Mouse (Mus musculus) mesoderm, embryonic 11.5 days (tissue): ENCODE measurements at regions not wholly inside any gene's neighbourhood (a gene's known extent, or its start where the extent isn't known, plus 50 kb on each side); places are given as distances from the start of the nearest gene placed in this dataset.
A peak's percentile ranks its signal among the peaks of the same experiment; 100 is the strongest.

Source experiments
- DNase-seq: peaks from one replicate; pipeline ENCODE4 v3.0.0-alpha.2; 2012; ENCODE audit warnings: low read depth, low spot score

DNA sequence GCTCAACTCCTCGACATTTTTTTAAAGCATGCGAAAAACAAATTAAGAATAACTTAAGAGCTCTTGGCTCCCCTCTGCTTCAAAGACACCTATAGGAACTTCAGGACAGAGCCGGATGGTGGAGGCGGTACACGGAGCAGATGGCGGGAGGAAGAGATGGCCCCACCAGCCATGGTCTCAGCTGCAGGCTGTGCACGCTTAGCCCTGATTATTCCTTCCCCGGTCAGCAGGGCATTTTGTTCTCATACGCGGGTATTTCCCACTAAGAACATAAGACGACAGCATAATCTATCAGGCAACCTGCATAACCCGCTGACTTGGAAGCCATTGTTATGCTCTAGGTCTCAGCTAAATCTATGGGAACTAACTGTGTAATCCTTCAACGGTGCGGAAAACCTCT lies 544.8 kb upstream of the Mgmt start:
- DNase-seq = no peak

GRCm38 (mm10) chr7:136357011-136357410 lies 537.4 kb upstream of the Mgmt start:
- no peak for DNase-seq

GRCm38 (mm10) chr7:136365318-136366211 lies 528.8 kb upstream of the Mgmt start:
- DNase-seq = peak; percentile 53

DNA sequence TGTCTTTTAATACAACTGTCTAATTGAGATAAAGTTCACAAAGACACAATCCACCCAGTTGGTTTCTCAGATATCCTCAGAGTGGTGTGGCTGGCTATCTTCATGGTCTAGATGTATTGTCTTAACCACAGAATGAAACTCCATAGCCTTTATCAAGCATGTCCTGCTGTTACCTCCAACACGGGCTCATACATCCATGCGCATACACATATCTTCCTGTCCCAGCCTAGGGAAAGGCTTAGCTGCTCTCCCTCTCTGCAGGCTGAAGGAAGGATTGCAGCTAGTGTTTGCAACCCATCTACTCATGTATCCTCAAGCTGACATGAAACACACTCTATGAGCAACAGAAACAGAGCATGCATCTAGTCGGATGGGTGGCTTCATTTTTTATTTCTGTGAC lies 517.2 kb upstream of the Mgmt start:
- no peak for DNase-seq

GRCm38 (mm10) chr7:136377742-136378141 lies 516.7 kb upstream of the Mgmt start:
- no peak for DNase-seq

DNA sequence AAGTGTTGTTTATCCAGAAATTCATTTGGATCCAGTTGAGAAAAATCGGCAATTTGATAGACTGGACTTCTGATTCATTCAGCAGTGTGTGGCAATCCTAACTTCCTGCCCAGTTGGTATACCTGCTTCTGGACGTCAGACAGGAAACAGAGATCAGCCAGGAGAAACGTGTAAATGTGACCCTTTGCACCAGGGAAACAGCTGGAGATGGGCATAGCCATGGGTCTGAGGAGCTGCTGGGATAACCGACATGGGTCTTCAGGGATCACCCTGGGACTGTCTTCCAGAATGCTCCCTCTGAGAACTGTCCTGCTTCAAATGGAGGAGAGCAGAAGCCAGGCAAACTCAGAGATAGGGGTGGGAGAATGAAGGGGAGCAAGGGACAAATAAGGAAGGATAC lies 516.1 kb upstream of the Mgmt start:
- DNase-seq = no peak

DNA sequence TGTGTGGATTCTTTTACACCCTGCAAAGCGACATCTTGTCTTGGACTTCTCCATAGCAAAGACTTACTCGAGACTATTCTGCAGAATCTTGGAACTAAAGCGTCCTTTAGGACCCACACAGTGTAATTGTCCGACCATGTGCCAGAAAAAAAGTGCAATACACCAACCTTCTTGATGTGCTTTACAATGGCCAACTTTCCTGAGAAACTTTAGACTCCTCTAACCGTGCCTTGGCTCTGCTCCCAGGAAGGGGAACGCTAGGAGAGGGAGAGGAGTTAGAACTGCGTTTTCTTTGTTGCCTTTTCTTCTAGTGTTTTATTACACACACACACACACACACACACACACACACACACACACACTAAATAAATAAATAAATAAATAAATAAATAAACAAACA lies 515.1 kb upstream of the Mgmt start:
- no peak for DNase-seq

- no peak for DNase-seq
These were observed 514.7 kb upstream of the Mgmt start for GRCm38 (mm10) chr7:136379741-136380140.

GRCm38 (mm10) chr7:136383296-136383695 lies 511.1 kb upstream of the Mgmt start:
- no peak for DNase-seq

GRCm38 (mm10) chr7:136387736-136388135 lies 506.7 kb upstream of the Mgmt start:
- DNase-seq = no peak

DNA sequence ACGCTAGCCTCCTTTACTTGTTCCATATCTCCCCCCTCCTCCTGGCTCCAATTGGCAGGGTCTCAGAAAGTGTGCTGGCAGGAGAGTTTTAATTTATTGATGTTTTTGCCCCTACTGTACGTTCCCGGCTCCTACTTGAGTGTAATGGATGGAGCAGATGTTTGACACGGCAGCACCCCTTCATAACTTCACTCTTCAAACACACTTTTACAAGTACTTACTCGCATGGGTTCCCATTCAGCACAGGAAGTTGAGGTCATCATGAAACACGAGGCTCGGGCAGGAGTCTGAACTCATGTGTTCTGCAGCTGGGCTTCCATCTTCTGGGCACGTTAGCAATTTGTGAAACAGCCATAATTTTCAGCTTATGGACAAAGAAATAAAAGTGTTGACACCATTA lies 504.3 kb upstream of the Mgmt start:
- peak; percentile 78 for DNase-seq

- no peak for DNase-seq
These were observed 501.0 kb upstream of the Mgmt start for GRCm38 (mm10) chr7:136393454-136393853.

DNA sequence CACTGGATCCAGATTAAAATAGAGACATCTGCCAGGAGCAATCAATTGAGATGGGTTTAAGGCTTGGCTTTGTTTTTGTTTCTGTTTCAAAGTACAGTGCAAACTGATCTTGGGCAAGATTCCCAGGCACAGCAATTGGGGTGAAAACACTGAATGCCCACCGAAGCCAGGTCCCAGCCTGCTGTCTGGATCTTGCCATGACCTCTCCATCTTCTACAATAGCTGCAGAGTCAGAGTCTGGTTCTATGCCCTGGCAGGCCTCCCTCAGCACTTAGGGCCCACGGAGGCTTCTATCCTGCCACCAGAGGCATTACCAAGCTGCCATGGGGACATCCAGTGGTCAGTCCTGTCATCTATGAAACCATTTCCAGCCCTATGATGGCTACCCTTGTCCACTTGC lies 498.6 kb upstream of the Mgmt start:
- no peak for DNase-seq

GRCm38 (mm10) chr7:136397101-136397500 lies 497.3 kb upstream of the Mgmt start:
- no peak for DNase-seq

DNA sequence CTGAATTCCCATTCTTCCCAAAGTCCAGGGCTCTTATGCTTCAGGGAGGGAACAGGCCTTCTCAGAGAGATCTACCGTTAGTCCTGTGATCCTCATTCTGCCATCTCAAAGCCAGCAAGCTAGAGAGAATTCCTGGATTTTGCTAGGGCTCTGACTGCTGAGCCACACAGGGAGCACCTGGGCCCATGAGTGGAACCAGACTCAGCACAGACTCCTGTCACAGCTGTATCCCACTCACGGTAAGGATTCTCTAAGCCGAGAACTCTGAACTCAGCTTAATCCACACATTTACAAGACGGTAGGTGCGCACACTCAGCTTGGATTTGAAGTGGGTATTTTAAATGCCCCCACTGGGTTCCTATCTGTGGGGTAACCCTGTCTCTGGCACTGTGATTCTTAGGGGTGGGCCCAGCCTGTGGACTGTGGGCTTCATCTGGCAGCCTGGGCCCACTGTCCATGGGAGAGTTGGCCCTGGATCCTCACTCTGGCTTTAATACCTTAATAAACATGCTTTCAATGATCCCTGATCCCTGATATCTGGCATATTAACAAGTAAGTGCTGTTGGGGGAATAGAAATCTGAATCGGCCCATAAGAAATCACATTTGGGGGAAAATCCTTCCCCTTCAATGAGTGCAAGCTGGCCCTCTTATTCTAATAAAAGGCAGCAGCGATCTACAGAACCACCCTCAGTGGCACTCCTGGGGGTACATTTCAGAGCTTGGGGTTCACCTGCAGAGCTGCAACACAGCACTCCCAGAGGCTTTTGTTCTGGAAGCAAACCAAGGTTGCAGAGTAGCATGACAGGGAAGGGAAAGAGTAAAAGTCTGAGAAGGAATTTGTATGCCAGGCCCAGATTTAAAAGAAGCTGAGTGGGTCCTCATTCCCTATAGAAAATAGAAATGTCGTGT lies 491.5 kb upstream of the Mgmt start:
- no peak for DNase-seq

- no peak for DNase-seq
These were observed 489.0 kb upstream of the Mgmt start for GRCm38 (mm10) chr7:136405391-136405790.

GRCm38 (mm10) chr7:136406258-136407100 lies 487.9 kb upstream of the Mgmt start:
- peak; percentile 77 for DNase-seq

DNA sequence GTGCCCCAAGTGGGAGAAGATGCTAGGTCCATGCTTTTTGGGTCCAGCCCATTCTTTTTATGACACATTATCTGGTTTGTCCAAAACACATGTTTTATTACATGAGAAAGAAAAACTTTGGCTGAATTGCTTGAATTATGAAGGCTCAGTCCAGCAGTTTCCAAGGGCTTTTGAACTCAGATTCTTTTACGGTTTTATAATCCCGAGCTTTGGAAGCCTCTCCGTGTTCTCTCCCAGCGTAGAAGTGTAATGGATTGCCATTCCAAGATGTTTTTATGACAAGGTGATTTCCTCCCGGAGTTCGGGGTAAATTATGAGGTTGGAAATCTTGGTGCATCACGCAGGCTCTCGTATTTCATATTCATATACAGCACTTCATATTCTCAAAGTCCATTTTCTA lies 479.6 kb upstream of the Mgmt start:
- DNase-seq = no peak

GRCm38 (mm10) chr7:136417327-136417726 lies 477.1 kb upstream of the Mgmt start:
- no peak for DNase-seq

DNA sequence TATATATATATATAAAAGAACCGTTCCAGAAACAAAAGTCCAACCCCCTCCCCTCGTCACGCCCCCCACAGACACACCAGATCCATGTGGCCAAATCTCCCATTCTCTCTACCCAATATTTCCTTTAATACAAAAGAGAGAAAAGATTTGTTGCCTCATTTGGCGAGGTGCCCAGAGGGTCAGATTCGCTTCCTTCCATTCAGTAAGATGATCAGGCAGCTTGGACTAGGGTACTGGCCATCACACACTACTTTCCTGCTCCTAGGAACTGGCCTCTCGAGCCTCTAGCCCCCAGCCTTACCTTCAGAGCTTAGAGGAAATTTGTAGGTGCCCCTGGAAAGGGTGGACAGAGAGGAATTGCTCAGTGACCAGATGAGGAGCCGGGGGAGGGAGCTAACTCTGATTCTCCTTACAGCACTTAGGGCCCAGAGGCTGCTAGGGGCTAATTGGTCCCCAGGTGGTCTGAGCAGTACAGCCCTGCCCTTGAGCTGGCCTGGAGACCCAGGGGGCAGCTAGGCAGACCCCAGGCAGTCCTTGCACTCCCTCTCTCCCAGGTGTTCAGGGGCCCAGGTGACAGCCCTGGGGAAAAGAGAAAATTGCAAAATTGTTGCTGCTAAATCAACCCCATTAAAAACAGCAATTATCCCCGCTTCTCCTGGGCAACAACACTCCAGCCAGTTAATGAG lies 470.4 kb upstream of the Mgmt start:
- no peak for DNase-seq

- DNase-seq = no peak
These were observed 467.2 kb upstream of the Mgmt start for GRCm38 (mm10) chr7:136427164-136427563.
